Mouse (Mus musculus) embryo, embryonic 10 days (tissue): ENCODE data around the gene Arsb.

Experiments
- DNase-seq: peaks from one replicate; pipeline ENCODE4 v3.0.0-alpha.2; 2015; ENCODE audit warnings: low spot score

Gene Arsb

DNA sequence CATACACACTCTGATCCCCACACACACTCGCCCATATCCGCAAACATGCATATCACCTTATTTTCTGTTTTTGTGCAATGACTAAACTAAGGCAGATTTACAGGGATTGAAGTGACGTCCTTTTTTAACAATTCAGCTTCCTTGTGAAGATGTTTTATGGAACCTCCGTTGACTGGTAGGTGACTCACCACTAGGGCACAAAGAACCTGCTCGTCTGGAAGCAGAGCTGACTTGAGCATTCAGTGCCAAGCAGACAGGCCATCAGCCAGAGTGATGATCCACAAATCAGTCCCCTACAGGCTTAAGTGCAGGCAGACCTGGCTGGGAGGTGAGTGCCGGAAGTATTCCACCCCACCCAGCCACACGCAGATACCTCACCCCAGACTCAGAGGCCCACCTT is 120.7 kb downstream of the Arsb start:
- DNase-seq: no peak

DNA sequence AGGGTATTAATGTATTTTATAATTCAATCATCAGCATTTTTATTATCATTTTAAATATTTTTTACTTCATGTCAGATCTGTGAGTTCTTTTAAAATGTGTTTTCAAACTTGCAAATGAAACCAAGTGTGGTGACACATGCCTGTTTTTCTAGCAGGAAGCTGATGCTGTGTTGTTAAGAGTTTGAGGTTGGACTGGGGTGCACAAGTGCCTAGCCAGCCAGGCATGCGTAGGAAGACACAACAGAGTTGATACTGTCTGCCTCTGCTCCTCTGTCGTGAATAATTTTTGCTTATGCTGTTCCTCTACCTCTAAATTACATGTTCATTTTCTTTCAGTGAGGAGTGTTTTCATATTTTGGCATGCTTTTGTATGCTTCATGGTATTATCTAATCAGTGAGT is 122.7 kb downstream of the Arsb start:
- DNase-seq: no peak

DNA sequence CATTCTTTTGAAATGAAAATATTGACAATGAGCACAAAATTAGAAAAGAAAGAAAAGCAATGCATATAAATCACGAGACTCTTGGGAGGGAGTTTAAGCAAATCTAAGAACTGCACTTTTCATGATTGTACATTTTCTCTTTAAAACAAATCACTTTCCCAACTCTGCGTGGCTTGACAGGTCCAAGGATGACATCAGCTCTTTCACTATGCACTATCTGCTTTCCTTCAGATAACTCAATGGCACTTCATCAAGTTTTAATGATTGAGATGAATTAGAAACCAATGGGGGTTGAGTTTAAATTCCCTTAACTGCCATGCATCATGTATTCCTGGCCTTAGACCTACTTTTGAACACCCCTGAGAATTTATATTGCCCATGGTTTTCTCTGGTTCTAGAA is 124.0 kb downstream of the Arsb start:
- DNase-seq: no peak

DNA sequence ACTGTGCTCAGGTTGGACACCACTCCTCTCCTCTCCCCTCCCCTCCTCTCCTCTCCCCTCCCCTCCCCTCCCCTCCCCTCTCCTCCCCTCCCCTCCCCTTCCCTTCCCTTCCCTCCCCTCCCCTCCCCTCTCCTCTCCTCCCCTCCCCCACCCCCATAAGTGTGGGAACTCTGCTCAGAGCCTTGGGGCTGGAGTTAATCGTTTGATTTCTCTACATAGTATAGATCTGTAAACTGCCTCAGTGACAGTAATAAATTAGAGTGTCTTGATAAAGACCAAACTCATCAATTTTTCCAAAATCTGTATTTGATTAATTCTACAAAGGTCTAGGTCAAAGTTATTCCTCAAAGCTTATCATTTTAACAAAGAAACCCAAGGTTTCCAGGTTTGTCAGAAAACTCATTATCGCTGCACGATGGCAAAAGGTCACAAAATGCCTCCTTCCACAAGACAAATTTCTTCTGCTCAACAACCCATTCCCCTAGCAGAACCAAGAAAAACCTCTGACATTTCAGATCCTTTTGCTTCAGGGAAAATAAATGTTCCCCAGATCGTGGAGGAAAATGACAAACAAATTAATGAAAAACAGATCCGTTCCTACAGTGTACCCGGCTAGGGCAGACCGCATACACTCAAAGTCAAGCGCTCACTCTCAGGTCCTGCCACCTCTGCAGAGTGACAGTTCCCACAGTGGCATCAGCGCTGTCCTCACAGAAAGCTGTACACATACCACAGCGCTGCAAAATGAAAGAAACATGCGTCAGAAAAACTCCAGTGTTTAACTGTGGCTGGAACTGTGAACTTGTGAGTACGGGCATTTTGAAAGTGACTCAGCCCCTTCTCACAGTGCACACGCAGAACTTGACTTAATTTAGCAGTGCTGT is 126.8 kb downstream of the Arsb start:
- peak; percentile 53 for DNase-seq

DNA sequence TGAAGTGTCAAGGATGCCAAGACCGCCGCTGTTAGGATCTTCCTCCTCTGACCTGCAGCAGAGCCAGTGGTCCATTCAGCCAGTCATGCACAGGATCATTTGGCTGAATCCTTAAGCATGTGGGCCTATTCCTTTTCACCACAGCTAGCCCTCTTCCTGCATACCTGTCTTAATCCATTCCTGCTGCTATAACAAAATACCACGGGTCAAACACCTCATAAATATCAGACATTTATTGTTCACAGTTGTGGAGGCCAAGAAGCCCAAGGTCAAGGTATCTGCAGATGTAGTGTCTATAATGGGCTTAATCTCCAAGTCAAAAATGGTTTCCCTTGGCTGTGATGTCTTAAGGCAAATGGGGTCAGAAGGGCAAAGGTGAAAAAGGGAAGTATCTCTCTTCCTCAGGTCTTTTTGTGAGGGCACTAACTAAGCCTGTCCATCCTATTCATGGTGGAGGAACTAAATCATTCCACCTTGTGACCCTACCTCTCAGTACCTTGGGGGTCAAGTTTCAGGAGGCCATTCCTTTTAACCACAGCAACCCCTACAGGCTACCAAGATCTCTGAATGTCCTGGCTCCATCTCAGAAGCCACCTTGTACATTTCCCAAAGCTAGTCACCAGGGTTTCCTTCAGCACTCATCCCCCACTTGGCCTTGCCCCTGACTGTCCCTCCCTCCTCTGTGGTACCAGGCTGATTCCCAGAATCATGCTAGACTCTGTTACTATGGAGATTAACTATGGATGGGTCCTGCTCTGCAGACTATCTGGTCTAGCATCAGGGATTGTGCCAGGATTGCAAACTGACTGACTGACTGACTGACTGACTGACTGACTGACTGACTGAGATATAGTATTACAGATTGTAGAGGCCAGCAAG is 128.2 kb downstream of the Arsb start:
- peak; percentile 69 for DNase-seq

DNA sequence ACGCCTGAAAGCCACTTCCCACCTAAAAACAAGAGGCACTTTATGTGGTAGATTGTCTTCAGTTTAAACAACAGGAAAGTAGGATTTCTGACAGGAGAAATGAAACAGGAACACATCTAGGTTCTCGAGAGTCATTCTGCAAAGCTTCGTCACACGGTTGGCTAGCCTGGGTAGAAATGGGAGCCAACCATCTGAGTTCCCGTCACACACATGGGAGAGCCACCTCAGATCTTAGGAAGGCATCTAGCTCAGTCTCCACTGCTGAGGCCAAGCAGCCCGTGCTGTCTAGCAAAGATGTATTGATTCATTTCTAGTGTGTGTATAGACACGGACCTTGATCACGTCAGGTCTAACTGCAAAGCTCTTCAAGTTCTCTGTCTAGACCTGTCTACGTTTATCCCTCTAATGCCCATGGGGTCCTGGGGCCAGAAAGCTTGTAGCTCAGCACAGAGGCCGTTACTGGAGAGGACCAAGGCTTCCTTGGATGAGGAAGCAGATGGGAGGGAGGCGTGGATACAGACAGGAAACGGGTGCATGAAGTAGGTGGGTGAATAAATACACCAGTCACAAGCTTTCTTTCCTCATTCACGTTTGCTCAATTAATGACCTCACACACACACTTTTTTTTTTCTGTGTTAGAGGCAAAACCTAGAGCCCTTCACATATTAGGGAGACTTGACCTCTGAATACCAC is 129.7 kb downstream of the Arsb start:
- no peak for DNase-seq

DNA sequence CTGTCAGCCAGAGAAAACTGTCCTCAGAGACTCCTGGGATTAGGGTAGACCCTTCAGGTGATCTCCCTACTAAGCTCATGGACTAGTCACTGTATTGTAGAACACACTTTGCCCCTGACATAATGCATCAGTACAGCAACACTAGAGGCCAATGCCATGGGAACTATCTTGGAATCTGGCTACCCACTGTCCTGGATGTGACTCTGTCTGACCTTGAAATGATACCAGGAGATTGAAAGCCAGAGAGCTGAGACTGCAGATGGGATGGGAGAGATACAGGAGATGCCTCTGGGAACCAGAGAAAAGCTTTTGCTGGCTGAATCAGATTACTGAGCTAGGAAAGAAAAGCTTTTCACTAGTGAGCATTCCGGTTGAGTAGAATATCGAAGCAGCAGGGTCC is 130.7 kb downstream of the Arsb start:
- no peak for DNase-seq

DNA sequence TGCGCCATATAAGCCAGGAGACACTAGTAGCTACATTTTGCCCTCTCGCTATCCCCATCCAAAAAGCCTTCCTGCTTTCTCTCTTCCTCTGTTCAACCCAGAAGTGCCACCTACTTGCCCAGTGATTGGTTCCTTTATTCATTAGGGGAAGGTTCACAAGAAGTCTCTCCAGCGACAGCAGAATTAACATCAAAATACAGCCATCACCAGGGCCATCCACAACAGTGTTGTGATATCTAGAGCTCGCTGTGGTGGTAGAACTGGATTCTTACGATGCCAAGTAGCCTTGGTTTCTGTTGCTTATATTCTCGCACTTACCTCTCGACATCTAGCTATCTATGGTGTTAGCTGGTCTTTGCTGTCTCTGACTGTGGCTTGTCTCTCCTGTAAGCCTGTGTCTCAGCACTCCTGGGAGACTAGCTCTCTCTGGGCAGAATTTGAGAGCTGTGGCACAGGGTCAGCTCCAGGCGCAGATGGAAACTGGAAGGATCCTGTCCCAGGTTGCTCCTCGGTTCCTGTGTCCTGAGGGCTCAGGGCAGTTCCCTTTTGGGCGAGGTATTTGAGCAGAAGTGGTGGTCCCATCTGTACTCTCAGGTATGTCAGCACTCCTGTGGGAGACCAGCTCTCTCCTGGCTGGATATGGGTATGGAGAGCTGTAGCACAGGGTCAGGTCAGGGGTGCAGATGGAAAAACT is 135.3 kb downstream of the Arsb start:
- DNase-seq: no peak

DNA sequence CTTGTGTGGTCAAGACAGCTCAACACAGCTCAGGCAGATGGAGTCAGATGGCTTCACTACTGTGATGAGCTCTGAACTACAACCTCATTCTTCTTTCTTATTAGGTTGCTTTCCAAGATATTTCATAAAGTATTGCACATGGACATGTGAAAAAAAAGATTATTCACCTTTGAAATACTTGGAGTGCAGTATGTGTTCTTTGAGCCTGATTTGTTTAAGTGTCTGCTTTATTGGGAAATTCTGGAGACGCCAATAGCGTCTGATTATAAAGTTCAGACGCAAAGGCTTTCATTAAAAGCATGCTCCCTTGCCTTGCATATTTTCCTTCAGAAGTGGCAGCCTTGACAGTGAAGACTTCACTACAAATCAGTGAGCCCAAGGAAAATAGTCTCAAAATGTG is 136.5 kb downstream of the Arsb start:
- DNase-seq: no peak

DNA sequence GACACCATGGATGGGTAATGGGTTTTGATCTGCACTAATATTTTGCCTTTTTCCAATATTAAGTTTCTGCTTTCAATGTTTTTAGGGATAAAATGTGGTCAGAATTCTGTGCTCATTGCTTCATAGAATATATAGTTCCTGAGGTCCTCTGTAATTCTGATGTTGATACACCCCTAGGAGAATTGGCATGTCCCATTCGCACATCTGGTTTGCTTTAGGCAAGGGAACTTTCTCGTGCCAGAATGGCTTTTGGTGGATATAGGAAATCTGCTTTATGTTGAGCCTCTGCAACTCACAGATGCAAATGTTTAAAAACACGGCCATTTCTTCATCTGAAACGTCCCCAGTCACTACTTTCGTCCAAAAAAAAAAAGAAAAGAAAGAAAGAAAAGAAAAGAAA is 138.4 kb downstream of the Arsb start:
- DNase-seq: no peak

DNA sequence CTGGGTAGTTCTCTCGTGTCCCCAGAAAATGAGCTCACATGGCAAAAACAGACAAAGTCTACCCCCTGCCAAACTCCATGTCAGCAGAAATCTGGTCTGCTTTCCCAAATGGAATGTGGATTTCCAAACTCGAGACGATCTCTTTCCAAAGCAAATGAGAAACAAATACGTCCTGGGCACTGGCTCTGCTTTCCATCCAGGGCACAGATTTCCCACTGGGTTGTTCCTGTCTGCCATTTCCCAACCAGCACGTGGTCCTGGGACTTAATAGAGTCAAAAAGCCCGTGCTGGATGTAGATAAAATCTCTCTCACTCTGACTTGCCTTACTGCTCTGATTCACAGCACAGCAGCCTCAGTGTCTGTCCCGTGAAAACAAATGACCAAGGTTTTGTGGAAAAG is 139.6 kb downstream of the Arsb start:
- no peak for DNase-seq

DNA sequence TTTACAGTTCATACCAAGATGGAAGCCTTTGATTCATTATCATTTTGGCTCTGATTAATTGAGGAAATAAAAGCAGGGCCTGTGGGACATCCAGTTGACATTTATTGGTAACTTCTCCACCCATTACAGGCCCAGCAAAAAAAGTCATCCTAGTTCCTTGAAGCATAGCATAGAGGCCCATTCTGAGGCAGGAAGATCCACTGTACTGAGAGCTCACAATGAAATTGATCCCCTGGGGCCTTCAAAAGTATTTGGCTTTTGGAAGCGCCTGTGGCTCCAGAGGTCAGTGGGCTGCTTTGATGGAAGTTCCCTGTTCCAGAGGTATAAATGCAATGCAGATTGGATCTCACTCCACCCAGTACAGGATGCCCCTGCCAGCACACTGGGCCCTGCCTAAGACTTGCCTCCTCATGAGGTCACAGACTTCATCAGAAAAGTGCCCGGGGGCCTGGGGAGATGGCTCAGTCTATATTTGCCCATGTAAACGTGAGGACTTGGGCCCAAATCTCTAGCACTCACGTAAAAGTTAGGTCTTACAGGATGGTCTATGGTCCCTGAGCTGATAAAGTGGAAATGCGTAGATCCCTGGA is 141.0 kb downstream of the Arsb start:
- DNase-seq: no peak

DNA sequence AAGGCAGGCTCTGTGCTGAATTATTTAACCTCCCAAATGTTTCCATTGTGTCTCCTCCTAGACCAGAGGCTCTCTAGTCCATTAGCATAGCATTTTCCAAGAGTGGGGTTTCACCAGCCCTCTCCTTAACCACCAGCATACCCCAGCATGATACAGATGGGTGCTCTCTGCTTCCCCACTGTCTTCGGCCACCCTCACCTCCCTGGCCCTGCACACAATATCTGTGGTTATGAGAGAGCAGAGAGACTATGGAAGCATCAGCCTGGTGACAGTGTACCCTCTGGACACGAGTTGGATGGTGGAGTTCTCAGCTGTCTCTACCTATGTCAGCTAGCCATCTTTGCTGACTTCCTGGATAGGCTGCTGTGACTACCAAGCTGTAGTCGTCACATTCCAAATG is 142.8 kb downstream of the Arsb start:
- no peak for DNase-seq

DNA sequence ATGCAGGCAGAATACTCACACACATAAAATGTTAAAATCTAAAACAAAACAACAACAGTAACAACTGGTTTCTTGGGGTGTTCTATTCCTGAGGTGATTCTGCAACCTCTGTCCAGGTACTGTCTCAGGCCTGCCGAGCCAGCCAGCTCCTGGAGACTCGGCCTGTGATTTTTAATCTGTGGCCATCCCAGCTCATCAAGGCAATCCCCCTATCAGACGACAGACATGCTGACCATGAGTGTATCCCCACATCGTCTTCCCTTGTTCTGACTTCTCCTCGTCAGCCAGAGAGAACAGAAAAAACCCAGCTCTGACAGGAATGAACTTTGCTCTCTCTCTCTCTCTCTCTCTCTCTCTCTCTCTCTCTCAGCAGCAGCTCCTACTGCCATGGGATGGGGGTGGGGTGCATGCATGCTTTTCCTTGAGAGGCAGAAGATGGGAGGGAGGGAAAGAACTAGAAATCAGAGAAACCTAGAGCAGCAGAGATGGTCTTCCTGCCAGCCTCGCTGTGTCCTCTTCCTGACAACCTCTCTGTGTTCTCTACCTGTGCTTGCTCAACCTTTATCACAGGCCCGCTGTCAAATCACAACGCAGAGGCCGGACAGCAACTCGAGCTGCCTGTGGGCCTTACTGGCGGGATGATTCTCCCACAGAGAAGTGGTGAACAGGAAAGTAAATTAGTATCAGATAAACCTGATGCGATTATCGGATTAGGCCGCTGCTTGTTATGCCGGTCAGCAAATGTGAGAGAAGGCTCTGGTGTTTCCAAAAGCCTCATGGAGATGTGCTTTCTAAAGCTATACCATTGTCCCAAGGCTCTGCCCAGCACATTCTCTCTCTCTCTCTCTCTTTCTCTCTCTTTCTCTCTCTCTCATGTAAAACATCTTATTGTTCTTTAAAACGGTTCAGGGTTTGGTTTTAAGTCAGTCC is 144.5 kb downstream of the Arsb start:
- no peak for DNase-seq

DNA sequence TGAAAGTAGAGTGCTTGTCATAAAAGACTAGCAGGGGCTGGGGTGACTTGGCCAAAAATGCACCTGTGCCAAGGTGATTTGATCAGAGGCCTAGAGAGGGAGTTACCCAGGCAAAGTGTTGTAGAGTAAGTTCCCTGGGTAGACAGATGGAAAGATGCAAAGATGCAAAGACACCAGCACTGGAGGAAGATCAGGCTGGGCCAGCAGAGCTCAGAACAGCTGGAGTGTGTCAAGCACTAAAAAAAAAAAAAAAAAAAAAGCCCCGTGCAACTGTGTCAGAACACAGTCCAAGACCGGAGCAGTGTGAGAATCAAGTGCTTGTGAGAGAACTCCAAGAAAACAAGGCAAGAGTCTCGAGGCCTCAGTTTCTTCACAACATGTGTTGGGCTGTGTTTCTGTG is 148.1 kb downstream of the Arsb start:
- no peak for DNase-seq

DNA sequence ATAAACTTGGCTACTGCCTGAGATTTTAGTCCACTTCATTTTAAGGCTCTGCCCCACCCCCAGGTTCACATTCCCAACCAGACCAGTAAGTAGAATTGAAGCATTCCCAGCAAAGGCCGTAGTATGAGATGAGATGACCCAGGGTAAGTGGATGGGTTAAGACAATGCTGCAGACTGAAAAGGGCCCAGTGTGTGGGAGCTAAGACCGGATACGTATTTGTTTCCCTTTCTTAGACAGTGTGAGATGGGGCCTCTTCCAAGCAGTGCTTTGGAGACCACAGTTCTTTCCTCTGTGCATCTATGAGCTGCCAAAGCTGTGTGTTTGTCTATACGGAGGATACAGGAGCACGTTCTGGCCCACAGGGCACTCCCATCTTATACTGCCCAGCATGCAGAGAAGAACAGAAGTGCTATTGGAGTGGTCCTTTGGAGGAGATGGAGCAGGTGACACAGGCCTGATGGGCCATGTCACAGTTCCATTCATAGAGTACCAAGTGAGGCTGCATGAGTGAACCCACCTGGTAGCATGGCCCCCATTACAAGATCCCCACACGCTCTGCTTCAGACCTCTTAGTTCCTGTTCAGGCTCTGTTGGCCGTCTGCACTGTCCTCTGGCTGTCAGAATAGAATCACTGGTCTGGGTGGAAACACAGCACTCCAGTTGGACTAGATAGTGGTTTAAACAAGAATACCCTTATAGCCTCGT is 148.8 kb downstream of the Arsb start:
- no peak for DNase-seq

DNA sequence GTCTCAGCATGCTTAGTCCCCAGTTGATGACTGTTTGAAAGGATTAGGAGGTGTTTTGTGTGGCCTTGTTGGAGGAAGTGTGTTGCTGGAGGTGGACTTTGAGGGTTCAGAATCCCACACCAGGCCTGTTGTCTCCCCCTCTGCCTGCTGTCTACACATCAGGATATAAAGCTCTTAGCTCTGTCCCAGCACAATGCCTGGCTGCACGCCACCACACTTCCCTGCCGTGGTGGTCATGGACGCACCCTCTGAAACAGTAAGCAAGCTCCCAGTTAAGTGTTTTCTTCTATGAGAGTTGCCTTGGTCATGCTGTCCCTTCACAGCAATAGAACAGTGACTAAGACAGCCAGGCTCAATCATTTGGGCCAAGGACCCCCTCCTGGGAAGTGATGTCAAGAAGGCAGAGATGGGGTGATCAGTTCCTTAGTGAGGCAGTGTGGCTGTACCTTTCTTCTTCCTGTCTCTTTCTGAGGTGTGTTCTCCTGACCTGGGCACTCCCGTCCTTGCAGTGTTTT is 149.4 kb downstream of the Arsb start:
- no peak for DNase-seq

DNA sequence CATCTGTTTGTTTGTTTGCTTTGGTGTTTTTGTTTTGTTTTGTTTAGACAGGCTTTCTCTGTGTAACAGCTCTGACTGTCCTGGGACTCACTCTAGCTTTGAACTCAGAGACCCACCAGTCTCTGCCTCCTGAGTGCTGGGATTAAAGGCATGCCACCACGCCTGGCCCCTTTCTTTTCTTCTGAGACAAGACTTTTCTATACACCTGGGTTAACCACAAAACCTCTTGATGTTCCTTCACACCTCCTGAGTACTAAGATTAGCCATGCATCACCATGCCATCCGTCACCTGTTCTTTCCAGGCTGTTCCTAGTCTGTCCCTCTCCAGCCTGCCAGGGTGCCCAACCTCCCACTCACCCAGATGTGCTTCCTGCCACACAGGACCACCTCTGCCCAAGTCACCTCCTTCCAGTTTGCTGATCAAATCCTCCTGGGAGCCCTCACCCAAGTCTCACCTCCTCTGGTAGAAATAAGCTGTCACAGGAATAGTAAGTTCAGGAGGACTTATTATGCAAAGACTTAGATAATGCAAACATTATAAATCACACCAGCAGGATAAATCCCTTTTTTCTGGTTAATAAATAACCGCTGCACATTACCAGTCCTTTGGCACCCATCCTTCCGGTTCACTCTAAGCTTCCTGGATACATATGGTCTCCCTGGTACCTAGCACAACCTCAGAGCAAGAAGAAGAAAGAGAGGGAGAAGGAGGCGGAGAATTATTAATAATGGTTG is 150.6 kb downstream of the Arsb start:
- no peak for DNase-seq

DNA sequence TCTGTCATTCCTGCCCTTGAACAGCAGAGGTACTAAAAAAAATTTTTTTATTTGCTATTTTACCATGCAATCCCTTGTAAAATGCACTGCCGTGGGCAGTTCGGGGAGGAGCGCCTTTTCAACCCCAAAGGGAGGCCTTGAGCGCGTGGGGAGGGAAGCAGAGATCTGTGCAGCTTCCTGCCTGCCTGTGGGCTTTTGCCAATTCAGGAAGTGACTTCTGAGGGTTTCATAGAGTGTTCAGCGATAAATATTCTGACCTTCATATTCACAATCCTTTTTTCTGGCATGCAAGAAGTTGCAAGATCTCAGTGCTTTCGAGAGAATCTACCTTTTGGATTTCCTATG is 151.1 kb downstream of the Arsb start:
- no peak for DNase-seq
